Mouse (Mus musculus): Measurements from ENCODE around the gene Itgb3. TPM values are rescaled to one million over a fixed set of nuclear protein-coding genes. Genes with fewer than 3 reads are reported as not detected.

The Itgb3 gene
- polyA plus RNA-seq, 1 experiment from 2014 or later, result 4.4 TPM

GRCm38 (mm10) chr11:104585495-104585894 is 22.3 kb upstream of the Itgb3 start:
- H3K9ac ChIP-seq, result no peak overlapping the region
- no peaks in the 10 kb centered on the region for H3K27me3 ChIP-seq
- H3K27ac ChIP-seq, result no peak overlapping the region
- H3K4me2 ChIP-seq, result no peak overlapping the region
- H3K9me3 ChIP-seq, result no peaks in the 10 kb centered on the region
- H3K36me3 ChIP-seq, result no peaks in the 10 kb centered on the region
- H3K4me1 ChIP-seq, result peaks cover 8% of the 10 kb centered on the region
- 71% methylated on average over 5 of the region's 5 CpGs for WGBS
- no peak for ATAC-seq (ENCODE audit: borderline replicate concordance, extremely low read depth, low FRiP score, low TSS enrichment)
- H3K4me3 ChIP-seq, result no peak overlapping the region

DNA sequence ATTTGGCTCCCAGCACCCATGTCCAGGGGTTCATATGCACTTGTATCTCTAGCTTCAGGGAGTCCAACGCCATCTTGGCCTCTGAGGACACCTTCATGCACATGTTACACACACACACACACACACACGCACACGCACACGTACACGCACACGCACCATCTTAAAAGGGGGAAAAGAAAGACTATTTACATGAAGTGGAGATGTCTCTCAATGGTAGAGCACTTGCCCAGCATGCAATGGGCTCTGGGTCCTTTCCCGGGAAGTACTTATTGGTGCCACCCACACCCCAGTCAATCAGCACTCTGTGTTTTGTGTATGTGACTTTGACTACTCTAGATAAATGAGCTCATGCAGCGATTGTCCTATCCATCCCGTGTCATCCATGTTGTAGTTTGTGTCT is 19.9 kb upstream of the Itgb3 start:
- no peak for ATAC-seq (ENCODE audit: borderline replicate concordance, extremely low read depth, low FRiP score, low TSS enrichment)
- 91% methylated on average over 9 of the region's 9 CpGs for WGBS
- Histone ChIP-seq H3K9me3 (no peaks in the 10 kb centered on the region), H3K4me1 (peaks cover 16% of the 10 kb centered on the region), H3K27ac (no peak overlapping the region), H3K36me3 (no peaks in the 10 kb centered on the region), H3K27me3 (no peaks in the 10 kb centered on the region), H3K4me2 (no peak overlapping the region), H3K4me3 (no peak overlapping the region), H3K9ac (no peak overlapping the region)

- H3K9me3 ChIP-seq, result no peaks in the 10 kb centered on the region
- no peaks in the 10 kb centered on the region for H3K27me3 ChIP-seq
- H3K4me3 ChIP-seq, result no peak overlapping the region
- ATAC-seq (ENCODE audit: borderline replicate concordance, extremely low read depth, low FRiP score, low TSS enrichment), result no peak
- 87% methylated on average over 2 of the region's 2 CpGs for WGBS
- H3K36me3 ChIP-seq, result no peaks in the 10 kb centered on the region
- no peak overlapping the region for H3K27ac ChIP-seq
- no peak overlapping the region for H3K4me2 ChIP-seq
- H3K9ac ChIP-seq, result no peak overlapping the region
- peaks cover 16% of the 10 kb centered on the region for H3K4me1 ChIP-seq
Observed at GRCm38 (mm10) chr11:104588513-104588912, 19.3 kb upstream of the Itgb3 start.

- 67% methylated on average over 1 of the region's 1 CpGs for WGBS
- ATAC-seq (ENCODE audit: borderline replicate concordance, extremely low read depth, low FRiP score, low TSS enrichment), result no peak
- Histone ChIP-seq H3K27me3 (no peaks in the 10 kb centered on the region), H3K36me3 (no peaks in the 10 kb centered on the region), H3K27ac (no peak overlapping the region), H3K9ac (no peak overlapping the region), H3K9me3 (no peaks in the 10 kb centered on the region), H3K4me1 (peaks cover 16% of the 10 kb centered on the region), H3K4me3 (no peak overlapping the region), H3K4me2 (no peak overlapping the region)
Observed at GRCm38 (mm10) chr11:104589570-104589969, 18.2 kb upstream of the Itgb3 start.

GRCm38 (mm10) chr11:104590148-104590547 is 17.7 kb upstream of the Itgb3 start:
- Histone ChIP-seq H3K27ac (no peak overlapping the region), H3K4me2 (no peak overlapping the region), H3K9ac (no peak overlapping the region), H3K9me3 (no peaks in the 10 kb centered on the region), H3K4me3 (no peak overlapping the region), H3K36me3 (no peaks in the 10 kb centered on the region), H3K27me3 (no peaks in the 10 kb centered on the region), H3K4me1 (peaks cover 16% of the 10 kb centered on the region)
- WGBS, result under 1% methylated on average over 8 of the region's 8 CpGs
- peak; percentile 78 for ATAC-seq (ENCODE audit: borderline replicate concordance, extremely low read depth, low FRiP score, low TSS enrichment)

DNA sequence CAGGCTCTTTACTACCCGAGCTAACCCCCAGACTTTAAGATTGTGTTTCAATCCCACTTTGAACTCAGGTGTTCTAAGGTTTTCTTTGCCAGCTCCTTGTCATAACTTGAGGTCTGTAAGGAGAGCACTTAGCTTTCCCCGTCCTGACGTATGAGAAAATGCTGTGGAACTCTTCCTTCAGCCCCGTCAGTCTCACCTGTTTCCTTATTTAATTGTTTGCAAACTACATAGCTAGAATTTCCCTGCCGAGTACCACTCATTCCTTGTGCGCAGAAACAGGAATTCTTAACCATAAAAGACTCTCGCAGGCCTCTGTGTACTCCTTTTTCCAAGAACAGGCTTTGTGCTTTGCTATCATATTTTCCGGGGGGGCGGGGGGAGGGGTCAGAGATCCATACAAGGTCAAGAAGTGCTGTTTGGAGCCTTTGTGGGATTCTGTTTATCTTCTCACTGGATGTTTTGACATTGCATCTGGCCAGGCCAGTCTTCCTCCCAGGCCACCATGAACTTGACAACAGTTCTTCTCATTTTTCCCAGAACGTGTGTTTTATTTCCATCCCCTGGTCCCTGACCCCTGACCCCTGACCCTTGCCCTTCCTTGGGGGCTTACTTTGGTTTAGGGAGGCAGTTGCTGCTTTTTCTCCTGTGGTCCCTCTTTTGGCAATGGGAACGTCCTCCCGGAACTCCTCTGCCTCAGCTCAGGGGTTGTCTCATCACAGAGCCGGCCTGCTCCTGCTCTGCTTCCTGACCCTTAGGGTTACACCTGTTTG is 15.5 kb upstream of the Itgb3 start:
- no peak overlapping the region for H3K9ac ChIP-seq
- no peak overlapping the region for H3K4me3 ChIP-seq
- H3K9me3 ChIP-seq, result no peaks in the 10 kb centered on the region
- H3K4me1 ChIP-seq, result peaks cover 19% of the 10 kb centered on the region
- no peak overlapping the region for H3K4me2 ChIP-seq
- 0 out of 2 replicates have a peak overlapping the region, but pooled peaks have one; percentile 11 for H3K27ac ChIP-seq
- no peaks in the 10 kb centered on the region for H3K27me3 ChIP-seq
- ATAC-seq (ENCODE audit: borderline replicate concordance, extremely low read depth, low FRiP score, low TSS enrichment), result no peak
- 46% methylated on average over 13 of the region's 13 CpGs for WGBS
- no peaks in the 10 kb centered on the region for H3K36me3 ChIP-seq

GRCm38 (mm10) chr11:104596365-104596764 is 11.4 kb upstream of the Itgb3 start:
- no peaks in the 10 kb centered on the region for H3K27me3 ChIP-seq
- H3K4me2 ChIP-seq, result no peak overlapping the region
- no peaks in the 10 kb centered on the region for H3K36me3 ChIP-seq
- no peak overlapping the region for H3K9ac ChIP-seq
- peaks cover 12% of the 10 kb centered on the region for H3K4me1 ChIP-seq
- H3K4me3 ChIP-seq, result no peak overlapping the region
- no peaks in the 10 kb centered on the region for H3K9me3 ChIP-seq
- no peak for ATAC-seq (ENCODE audit: borderline replicate concordance, extremely low read depth, low FRiP score, low TSS enrichment)
- 63% methylated on average over 10 of the region's 10 CpGs for WGBS
- no peak overlapping the region for H3K27ac ChIP-seq

DNA sequence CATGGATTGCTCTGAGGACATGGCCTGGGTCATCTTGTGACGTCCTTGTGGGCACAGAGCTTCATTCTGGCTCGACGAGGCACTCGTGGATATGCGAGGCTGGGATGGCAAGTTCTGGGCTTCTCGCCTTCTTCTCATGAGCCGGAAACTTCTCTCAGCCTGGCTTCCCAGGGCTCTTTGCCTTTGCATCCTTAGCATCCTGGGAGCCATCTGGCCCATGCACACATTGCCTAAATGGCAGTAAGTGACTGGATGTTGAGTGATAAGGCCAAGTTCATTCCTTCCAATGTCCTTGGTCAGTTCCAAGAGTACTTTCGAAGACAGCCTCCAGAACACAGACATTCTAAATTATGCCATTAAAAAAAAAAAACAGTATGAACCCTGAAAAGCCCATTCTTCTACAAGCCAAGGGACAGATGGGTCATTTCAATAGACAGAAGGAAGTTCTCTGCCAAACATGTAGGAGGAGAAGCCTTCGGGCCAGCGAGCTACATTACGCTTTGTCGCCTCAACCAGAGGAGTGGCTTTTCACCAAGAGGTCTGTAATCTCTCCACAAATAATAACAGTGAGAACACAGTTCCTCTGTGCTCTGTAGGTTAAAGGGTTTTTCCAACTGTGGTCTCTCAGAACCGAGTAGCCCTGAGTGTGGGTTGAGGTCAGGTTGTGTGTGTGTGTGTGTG is 8.4 kb upstream of the Itgb3 start:
- peak overlapping the region; percentile 41 for H3K27ac ChIP-seq
- WGBS, result 54% methylated on average over 13 of the region's 13 CpGs
- no peaks in the 10 kb centered on the region for H3K36me3 ChIP-seq

DNA sequence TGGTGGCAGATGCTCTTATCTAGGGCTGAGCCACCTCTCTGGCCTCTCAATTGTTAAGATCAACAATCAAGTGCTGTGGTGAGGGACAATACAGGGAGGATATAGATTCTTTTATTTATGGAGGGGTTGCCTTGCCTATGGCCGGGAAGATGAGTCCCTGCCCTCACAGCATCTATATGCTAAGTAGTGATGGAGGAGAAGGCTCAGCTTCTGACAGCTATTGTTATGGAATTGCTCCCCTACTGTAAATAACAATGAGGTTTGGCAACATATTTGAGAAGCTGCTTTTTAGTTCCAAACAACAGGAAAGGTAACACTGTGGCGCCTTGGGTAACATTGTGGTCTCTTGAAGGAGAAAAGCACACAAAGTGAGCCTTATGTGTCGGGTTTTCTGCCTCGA is 7.1 kb upstream of the Itgb3 start:
- Histone ChIP-seq H3K9ac (no peak overlapping the region), H3K4me1 (peaks cover 7% of the 10 kb centered on the region; the same call in 1 of the 2 replicates), H3K9me3 (no peaks in the 10 kb centered on the region), H3K27ac (no peak overlapping the region), H3K27me3 (no peaks in the 10 kb centered on the region; the same call in 1 of the 2 replicates), H3K4me3 (no peak overlapping the region), H3K36me3 (no peaks in the 10 kb centered on the region), H3K4me2 (no peak overlapping the region)
- 55% methylated on average over 4 of the region's 4 CpGs for WGBS
- ATAC-seq (ENCODE audit: borderline replicate concordance, extremely low read depth, low FRiP score, low TSS enrichment), result no peak

More for the DNA sequence above, 8.4 kb upstream of the Itgb3 start:
- no peak overlapping the region for H3K9ac ChIP-seq
- no peaks in the 10 kb centered on the region for H3K9me3 ChIP-seq
- no peak overlapping the region for H3K4me2 ChIP-seq
- ATAC-seq (ENCODE audit: borderline replicate concordance, extremely low read depth, low FRiP score, low TSS enrichment), result peak; percentile 86
- H3K4me1 ChIP-seq, result peaks cover 7% of the 10 kb centered on the region; the same call in 1 of the 2 replicates
- H3K27me3 ChIP-seq, result no peaks in the 10 kb centered on the region
- H3K4me3 ChIP-seq, result no peak overlapping the region

DNA sequence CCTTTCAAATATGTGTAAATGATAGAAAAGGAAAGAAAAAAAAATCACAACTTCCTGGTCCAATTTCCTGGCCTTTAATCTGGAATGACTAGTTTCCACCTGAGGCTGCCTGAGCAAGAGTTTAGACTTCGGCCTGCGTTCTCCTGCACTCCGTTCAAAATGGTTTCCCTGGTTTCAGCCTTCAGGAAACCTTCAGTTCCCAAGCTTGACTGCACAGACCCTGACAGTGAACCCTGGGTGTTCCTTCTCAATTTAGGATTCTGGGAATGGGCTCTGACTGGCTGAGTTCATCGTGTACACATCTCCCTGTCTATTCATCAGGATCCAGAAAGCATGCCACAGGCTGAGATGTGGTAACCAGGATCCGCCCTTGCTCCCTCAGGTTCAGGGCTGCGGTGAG is 3.6 kb upstream of the Itgb3 start:
- Histone ChIP-seq H3K9me3 (no peaks in the 10 kb centered on the region), H3K9ac (no peak overlapping the region), H3K36me3 (no peaks in the 10 kb centered on the region), H3K4me3 (no peak overlapping the region), H3K27me3 (peaks cover 3% of the 10 kb centered on the region; the same call in 1 of the 2 replicates), H3K4me1 (peaks cover 7% of the 10 kb centered on the region), H3K27ac (no peak overlapping the region), H3K4me2 (no peak overlapping the region)
- WGBS, result 54% methylated on average over 6 of the region's 6 CpGs
- no peak for ATAC-seq (ENCODE audit: borderline replicate concordance, extremely low read depth, low FRiP score, low TSS enrichment)

GRCm38 (mm10) chr11:104608249-104608920 is 585 bp downstream of the Itgb3 start:
- Histone ChIP-seq H3K27ac (no peak overlapping the region), H3K36me3 (no peaks in the 10 kb centered on the region), H3K9ac (peak overlapping the region; percentile 47), H3K4me1 (peaks cover 6% of the 10 kb centered on the region; the same call in 1 of the 2 replicates), H3K4me2 (peak overlapping the region; percentile 96), H3K4me3 (peak overlapping the region; percentile 48), H3K27me3 (peaks cover 14% of the 10 kb centered on the region; the same call in 1 of the 2 replicates), H3K9me3 (no peaks in the 10 kb centered on the region)
- WGBS, result 4% methylated on average over 22 of the region's 23 CpGs
- ATAC-seq (ENCODE audit: borderline replicate concordance, extremely low read depth, low FRiP score, low TSS enrichment), result peak; percentile 13

Measured in lung, embryonic 15.5 days (tissue).